Mouse (Mus musculus) C2C12 (cell line): ENCODE measurements around the gene Cxcr4.

Experiments
- CEBPB ChIP-seq: IDR thresholded peaks from one replicate; pipeline ENCODE4 v1.6.1; 2011; ENCODE audit warnings: low read depth, mild to moderate bottlenecking, control low read depth, moderate library complexity
- CTCF ChIP-seq: IDR thresholded peaks from one replicate; pipeline ENCODE4 v1.5.1; 2011; ENCODE audit not compliant: control insufficient read depth, insufficient read depth, insufficient read length
- FOSL1 ChIP-seq: IDR thresholded peaks from one replicate; pipeline ENCODE4 v1.8.0; 2011; ENCODE audit warnings: mild to moderate bottlenecking, low read length; ENCODE audit not compliant: poor library complexity, insufficient read depth, severe bottlenecking
- MAX ChIP-seq: IDR thresholded peaks from one replicate; pipeline ENCODE4 v1.6.1; 2011; ENCODE audit warnings: mild to moderate bottlenecking, control low read depth
- MYOD1 ChIP-seq: IDR thresholded peaks from one replicate; pipeline ENCODE4 v1.6.1; 2011; ENCODE audit warnings: low read depth; ENCODE audit not compliant: control insufficient read depth, insufficient read length
- MYOG ChIP-seq: IDR thresholded peaks from one replicate; pipeline ENCODE4 v1.6.1; 2011; ENCODE audit not compliant: control insufficient read depth, insufficient read length; ENCODE audit errors: extremely low read depth
- USF1 ChIP-seq: IDR thresholded peaks from one replicate; pipeline ENCODE4 v1.6.1; 2011; ENCODE audit warnings: low read depth, mild to moderate bottlenecking, control low read depth, moderate library complexity

GRCm38 (mm10) chr1:128590816-128591720 is 1.0 kb downstream of the Cxcr4 start:
- TF ChIP-seq CTCF (no peak), MAX (no peak), USF1 (no peak), CEBPB (no peak), MYOD1 (no peak), FOSL1 (no peak), MYOG (no peak)
